Mouse (Mus musculus) neural tube, embryonic 14.5 days (tissue): ENCODE data around the gene Ube2i. TPM values are rescaled to one million over a fixed set of nuclear protein-coding genes. Genes with fewer than 3 reads are reported as not detected.
"Not testable (repeated sequence)": the region's sequence is repeated elsewhere in the genome, so short reads cannot be mapped to it uniquely, and the experiment has no call there.

ENCODE experiments used
- ATAC-seq: fragments of 200-750 bp; cut with Nextera tagmentation; 2 replicates; pipeline ENCODE4 v1.8.0; 2017; ENCODE audit warnings: low read depth, mild to moderate bottlenecking, moderate TSS enrichment, moderate library complexity
- H3K27ac ChIP-seq: fragments of 300-500 bp; sonication (generic); 2 replicates; pipeline ENCODE4 v1.5.1; 2014; ENCODE audit warnings: low read depth, mild to moderate bottlenecking, control low read depth, low read length, moderate library complexity, mixed read lengths
- H3K27me3 ChIP-seq: fragments of 300-500 bp; sonication (generic); 2 replicates; pipeline ENCODE4 v1.6.1; 2014; ENCODE audit warnings: low read length; ENCODE audit not compliant: control insufficient read depth, insufficient read depth
- H3K36me3 ChIP-seq: fragments of 300-500 bp; sonication (generic); 2 replicates; pipeline ENCODE4 v1.6.1; 2014; ENCODE audit warnings: low read length, mixed read lengths; ENCODE audit not compliant: control insufficient read depth, insufficient read depth
- H3K4me1 ChIP-seq: fragments of 300-500 bp; sonication (generic); 2 replicates; pipeline ENCODE4 v1.6.1; 2014; ENCODE audit warnings: low read length; ENCODE audit not compliant: control insufficient read depth, insufficient read depth
- H3K4me2 ChIP-seq: fragments of 300-500 bp; sonication (generic); 2 replicates; pipeline ENCODE4 v1.6.1; 2014; ENCODE audit warnings: mild to moderate bottlenecking, low read depth, low read length, control low read depth
- H3K4me3 ChIP-seq: fragments of 300-500 bp; sonication (generic); 2 replicates; pipeline ENCODE4 v1.5.1; 2014; ENCODE audit warnings: low read depth, low read length, control low read depth, mixed read lengths
- H3K9ac ChIP-seq: fragments of 300-500 bp; sonication (generic); replicated peaks from 2 replicates; pipeline ENCODE4 v1.6.1; 2014; ENCODE audit warnings: low read depth, mild to moderate bottlenecking, control low read depth, low read length, mixed read lengths
- H3K9me3 ChIP-seq: fragments of 300-500 bp; sonication (generic); 2 replicates; pipeline ENCODE4 v1.6.1; 2016; ENCODE audit warnings: low read length; ENCODE audit not compliant: control insufficient read depth
- WGBS: fragments of 180-500 bp; shearing (Covaris S2); extraction: QIAGEN DNeasy Blood & Tissue Kit; methylation state at CpG from one replicate; pipeline ENCODE4 v1.1.7; 2014; 5-methylcytosine and 5-hydroxymethylcytosine counted together
- polyA plus RNA-seq: library from polyadenylated mRNA; unstranded; fragments of >200 nt; fragmentation: Nextera tagmentation; extraction: Ambion mirVana; gene quantifications from 2 replicates; pipeline ENCODE4 v1.2.1, GENCODE M21; 2014

The Ube2i gene
- polyA plus RNA-seq, 1 experiment from 2014 or later = 405 TPM

DNA sequence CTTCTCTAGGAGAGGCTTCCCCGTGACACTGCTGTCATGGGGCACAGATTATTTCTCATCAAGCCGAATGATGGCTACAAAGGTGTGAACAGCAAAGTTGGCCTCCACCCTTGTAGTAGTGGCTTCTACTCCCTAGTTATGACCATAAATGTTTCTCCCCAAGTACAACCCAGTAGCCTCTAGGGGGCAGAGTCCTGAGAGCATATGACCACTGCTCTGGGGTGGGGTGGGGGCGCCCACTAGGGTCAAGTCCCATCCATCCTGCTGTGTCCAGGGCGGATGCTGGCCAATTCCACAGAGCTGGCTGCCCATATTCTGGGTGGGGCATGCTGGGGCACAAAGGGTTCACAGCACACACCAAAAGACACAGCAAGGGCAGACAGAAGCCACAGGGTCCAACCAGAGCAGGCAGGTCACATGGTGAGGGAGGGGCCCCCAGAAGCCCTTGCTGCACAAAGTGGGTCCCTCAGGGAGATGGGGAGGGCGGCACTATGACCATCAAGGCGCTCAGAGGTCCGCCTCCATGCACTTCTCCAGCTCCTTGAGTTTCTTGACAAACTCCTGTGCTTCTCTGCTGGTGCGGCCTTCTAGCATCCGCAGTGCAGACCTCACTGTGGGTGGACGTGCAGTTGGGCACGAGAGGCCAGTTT, 31.2 kb downstream of the Ube2i start:
- Histone ChIP-seq H3K9me3 (no peaks in the 10 kb centered on the region), H3K36me3 (peaks cover 21% of the 10 kb centered on the region), H3K27ac (no peak overlapping the region), H3K4me1 (peaks cover 13% of the 10 kb centered on the region), H3K27me3 (no peaks in the 10 kb centered on the region), H3K4me3 (no peak overlapping the region), H3K4me2 (no peak overlapping the region), H3K9ac (no peak overlapping the region)
- ATAC-seq = no peak
- 89% methylated on average over 11 of the region's 11 CpGs for WGBS

DNA sequence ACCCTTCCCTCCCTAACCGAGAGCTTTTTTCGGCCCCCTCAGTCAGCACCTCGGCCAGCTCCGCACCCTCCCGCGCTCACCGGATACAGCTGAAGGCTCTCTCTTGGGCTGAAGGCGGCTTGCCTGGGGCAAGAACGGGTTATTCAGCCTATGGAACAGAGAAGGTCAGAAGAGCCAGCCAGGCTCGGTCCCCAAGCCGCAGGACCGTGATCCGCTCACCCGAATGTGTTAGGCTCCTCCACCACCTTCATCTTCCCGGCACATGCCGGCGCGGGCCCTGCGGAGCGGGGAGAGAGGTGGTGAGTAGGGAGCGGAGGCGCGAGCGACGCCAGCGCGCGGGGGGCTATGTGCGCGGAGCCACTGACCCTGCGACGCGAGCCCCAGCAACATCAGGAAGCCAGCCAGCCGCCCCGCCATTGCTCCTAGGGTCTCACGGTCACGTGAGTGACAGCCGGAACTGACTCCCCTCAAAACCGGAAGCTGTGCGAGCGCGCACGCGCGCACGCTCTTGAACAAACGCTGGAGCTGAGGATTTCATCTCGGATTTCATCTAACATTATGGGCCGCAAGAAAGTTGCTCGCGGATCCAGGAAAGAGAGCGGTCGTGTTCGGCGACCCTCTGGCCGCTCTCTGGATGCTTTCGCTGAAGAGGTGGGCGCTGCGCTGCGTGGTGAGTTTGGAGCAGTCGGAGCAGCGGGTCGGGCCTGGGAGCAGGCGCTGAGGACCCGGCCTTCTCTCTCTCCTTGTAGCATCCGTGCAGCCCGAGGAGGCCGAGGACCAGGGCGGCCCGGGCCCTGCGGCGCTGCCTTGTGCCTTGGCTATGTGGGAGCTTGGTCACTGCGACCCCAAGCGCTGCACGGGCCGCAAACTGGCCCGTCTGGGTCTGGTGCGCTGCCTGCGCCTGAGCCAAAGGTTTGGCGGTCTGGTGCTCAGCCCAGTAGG, 34.5 kb downstream of the Ube2i start, which contains the start of the genes Gnptg and Tsr3:
Gene Gnptg (minus strand): TSS at position 430 of the 942 bp plus-strand sequence.
Gene Tsr3 (plus strand): TSS at position 476 of the 942 bp plus-strand sequence.
- ATAC-seq = peak; percentile 86
- Histone ChIP-seq H3K9ac (peak within 1 kb of the TSS; percentile 86), H3K4me2 (peak within 1 kb of the TSS; percentile 97), H3K36me3 (peaks cover 32% of the 10 kb centered on the region), H3K27me3 (no peaks in the 10 kb centered on the region), H3K27ac (peak within 1 kb of the TSS; percentile 63), H3K4me3 (peak within 1 kb of the TSS; percentile 94), H3K9me3 (no peaks in the 10 kb centered on the region), H3K4me1 (peaks cover 13% of the 10 kb centered on the region)
- WGBS = under 1% methylated on average over 79 of the region's 80 CpGs

DNA sequence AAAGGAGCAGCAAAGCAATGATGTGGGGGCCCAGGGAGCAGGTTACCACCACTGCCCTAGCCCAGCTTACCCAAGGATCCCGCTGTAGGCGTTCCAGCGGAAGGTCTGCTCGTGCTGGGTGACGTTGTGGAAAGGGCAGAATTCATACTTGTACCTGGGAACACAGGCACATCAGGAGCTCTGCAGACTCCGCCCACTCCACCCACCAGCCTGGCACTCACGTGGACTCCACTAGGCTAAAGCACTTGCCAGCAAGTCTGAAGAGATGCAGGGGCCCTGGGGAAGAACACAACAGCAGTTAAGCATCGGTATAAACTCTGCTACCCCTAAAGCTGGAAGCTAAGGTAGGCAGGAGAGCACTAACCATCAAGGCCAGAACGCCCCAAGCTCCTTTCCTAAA, 38.8 kb downstream of the Ube2i start:
- Histone ChIP-seq H3K9me3 (no peaks in the 10 kb centered on the region), H3K4me1 (peaks cover 7% of the 10 kb centered on the region), H3K27me3 (no peaks in the 10 kb centered on the region), H3K9ac (no peak overlapping the region), H3K4me2 (no peak overlapping the region), H3K36me3 (peaks cover 23% of the 10 kb centered on the region), H3K4me3 (no peak overlapping the region), H3K27ac (no peak overlapping the region)
- no peak for ATAC-seq
- 89% methylated on average over 9 of the region's 9 CpGs for WGBS

DNA sequence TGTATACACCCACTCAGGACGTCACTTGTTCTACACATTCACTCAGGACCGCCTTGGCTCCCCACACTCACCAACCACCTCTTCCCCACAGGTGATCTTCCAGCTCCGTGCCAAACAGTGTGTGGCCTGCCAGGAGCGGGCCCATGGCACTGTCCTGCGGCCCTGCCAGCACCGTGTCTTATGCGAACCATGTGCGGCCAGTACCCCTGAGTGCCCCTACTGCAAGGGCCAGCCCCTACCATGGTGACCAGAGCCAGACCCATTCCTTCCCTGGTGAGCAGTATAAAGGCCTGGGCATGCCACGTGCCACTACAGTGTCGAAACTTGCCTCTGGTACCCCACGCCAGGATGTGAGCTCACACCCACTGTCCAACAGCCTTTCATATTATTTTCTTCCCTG, 42.8 kb downstream of the Ube2i start:
- H3K9me3 ChIP-seq, H3K27me3 ChIP-seq, H3K4me1 ChIP-seq, H3K9ac ChIP-seq, H3K27ac ChIP-seq, H3K4me2 ChIP-seq, H3K4me3 ChIP-seq: not testable (repeated sequence)
- WGBS = 97% methylated on average over 5 of the region's 11 CpGs
- H3K36me3 ChIP-seq = peaks cover 23% of the 10 kb centered on the region
- peak; percentile 34; the same call in 1 of the 2 replicates for ATAC-seq

DNA sequence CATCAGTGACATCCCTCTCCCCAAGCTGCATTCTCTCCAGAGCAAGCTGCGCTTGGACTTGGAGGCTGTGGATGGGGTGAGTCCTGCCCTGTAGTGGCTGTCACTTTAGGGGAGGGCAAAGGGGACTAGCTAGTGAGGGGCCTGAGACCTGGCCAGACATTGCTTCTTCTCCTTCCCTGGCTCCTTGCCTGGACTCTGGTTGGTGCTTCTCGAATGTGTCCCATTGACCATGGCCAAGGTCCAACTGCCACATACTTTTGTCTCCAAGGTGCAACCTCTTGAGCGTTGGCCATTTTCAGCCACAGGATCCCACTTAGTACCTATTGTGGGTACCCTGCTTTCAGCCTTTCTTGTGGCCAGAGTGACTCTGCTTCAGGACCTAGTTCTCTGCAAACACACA, 43.7 kb downstream of the Ube2i start:
- Histone ChIP-seq H3K27ac (no peak overlapping the region), H3K4me2 (no peak overlapping the region), H3K9ac (no peak overlapping the region), H3K4me1 (no peaks in the 10 kb centered on the region), H3K36me3 (peaks cover 19% of the 10 kb centered on the region), H3K4me3 (no peak overlapping the region), H3K9me3 (no peaks in the 10 kb centered on the region), H3K27me3 (no peaks in the 10 kb centered on the region)
- ATAC-seq = no peak
- WGBS = 100% methylated on average over 3 of the region's 3 CpGs

DNA sequence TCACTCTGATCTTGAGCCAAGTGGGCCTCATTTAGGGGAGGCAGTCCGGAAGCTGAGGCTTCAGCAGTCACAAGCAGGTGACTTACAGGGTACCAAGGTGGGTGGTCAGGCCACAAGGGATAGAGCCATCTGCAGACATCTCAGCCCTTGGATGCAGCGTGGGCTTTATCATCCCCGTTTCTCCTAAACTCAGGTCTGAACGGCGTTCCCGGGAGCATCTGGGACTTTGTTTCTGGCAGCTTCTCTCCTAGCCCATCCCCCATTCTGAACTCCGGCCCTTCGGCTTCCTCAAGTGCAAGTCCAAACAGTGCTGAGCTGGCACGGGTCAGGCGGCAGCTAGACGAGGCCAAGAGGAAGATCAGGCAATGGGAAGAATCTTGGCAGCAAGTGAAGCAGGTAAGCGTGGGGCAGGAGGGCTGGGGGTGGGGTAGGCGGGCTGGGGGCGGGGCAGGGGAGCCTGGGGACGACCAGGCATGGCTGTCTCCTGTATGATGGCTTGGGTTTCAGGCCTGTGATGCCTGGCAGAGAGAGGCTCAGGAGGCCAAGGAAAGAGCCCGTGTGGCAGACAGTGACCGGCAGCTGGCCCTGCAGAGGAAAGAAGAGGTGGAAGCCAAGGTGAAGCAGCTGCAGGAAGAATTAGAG, 44.3 kb downstream of the Ube2i start:
- peaks cover 18% of the 10 kb centered on the region for H3K36me3 ChIP-seq
- H3K4me3 ChIP-seq, H3K9ac ChIP-seq, H3K4me1 ChIP-seq, H3K9me3 ChIP-seq, ATAC-seq, H3K27me3 ChIP-seq, H3K4me2 ChIP-seq, H3K27ac ChIP-seq: not testable (repeated sequence)
- 80% methylated on average over 14 of the region's 17 CpGs for WGBS

DNA sequence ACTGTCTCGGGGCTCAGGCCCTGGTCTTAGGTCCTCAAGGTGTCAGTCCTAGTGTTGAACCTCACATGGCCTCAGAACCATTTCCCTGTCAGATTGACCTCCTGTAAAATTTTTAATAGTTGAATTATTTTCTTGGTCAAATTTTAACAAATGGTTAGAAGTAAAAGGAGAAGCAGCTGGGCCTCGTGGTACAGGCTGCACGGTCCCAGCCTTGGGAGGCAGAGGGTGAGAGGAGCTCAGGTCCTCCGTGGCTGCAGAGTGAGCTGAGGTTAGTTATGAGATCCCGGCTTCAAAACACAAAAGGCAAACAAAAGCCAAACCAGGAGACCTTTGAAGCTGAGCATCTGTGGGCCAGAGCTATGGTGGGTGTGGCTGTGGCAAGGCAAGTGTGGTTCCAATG, 46.4 kb downstream of the Ube2i start:
- H3K36me3 ChIP-seq = peaks cover 9% of the 10 kb centered on the region
- no peak overlapping the region for H3K9ac ChIP-seq
- H3K4me2 ChIP-seq = no peak overlapping the region
- H3K4me1 ChIP-seq = no peaks in the 10 kb centered on the region
- no peak for ATAC-seq
- no peaks in the 10 kb centered on the region for H3K27me3 ChIP-seq
- 93% methylated on average over 5 of the region's 5 CpGs for WGBS
- H3K9me3 ChIP-seq = no peaks in the 10 kb centered on the region
- no peak overlapping the region for H3K4me3 ChIP-seq
- H3K27ac ChIP-seq = no peak overlapping the region

DNA sequence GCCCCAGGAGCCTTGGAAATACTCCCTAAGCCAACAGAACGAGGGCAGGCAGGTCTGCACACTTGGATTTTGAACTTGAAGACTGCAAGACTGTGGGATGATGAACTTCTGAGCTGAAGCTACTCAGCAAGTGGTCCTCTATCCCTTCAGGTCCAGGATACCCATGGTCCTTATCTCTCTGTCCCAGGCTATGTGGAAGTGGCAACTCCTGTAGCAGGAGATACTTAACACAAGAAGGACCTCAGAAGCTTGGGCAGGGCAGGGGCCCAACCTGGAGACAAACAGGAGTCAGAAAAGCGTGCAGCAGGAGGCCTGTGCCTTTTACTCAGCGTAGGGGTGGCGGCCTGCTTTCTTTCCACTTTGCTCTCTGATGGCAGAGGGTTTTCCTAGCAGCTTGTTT, 48.8 kb downstream of the Ube2i start:
- WGBS = 88% methylated on average over 4 of the region's 4 CpGs
- no peak for ATAC-seq
- no peak overlapping the region for H3K4me2 ChIP-seq
- H3K9me3 ChIP-seq = no peaks in the 10 kb centered on the region
- no peak overlapping the region for H3K27ac ChIP-seq
- peaks cover 4% of the 10 kb centered on the region for H3K36me3 ChIP-seq
- no peak overlapping the region for H3K4me3 ChIP-seq
- H3K27me3 ChIP-seq = no peaks in the 10 kb centered on the region
- H3K9ac ChIP-seq = no peak overlapping the region
- peaks cover 6% of the 10 kb centered on the region; the same call in 1 of the 2 replicates for H3K4me1 ChIP-seq
